Mouse (Mus musculus) myocyte (in vitro differentiated cells): Measurements from ENCODE around the gene Olfr1442. TPM values are rescaled to one million over a fixed set of nuclear protein-coding genes. Genes with fewer than 3 reads are reported as not detected.
"Not testable (repeated sequence)": the region's sequence is repeated elsewhere in the genome, so short reads cannot be mapped to it uniquely, and the experiment has no call there.

Source experiments
- H3K27me3 ChIP-seq: one replicate; pipeline ENCODE4 v1.6.1; 2011; ENCODE audit not compliant: control insufficient read depth, insufficient read depth, insufficient read length
- H3K36me3 ChIP-seq: one replicate; pipeline ENCODE4 v1.6.1; 2011; ENCODE audit not compliant: control insufficient read depth, insufficient read depth
- H3K4me2 ChIP-seq: one replicate; pipeline ENCODE4 v1.6.1; 2011; ENCODE audit warnings: low read depth, control low read depth
- H3K4me3 ChIP-seq: one replicate; pipeline ENCODE4 v1.5.1; 2011; ENCODE audit warnings: mild to moderate bottlenecking, control low read depth, moderate library complexity
- H3K79me2 ChIP-seq: one replicate; pipeline ENCODE4 v1.6.1; 2011; ENCODE audit not compliant: control insufficient read depth, insufficient read depth
- H3ac ChIP-seq: one replicate; pipeline ENCODE4 v1.6.1; 2011; ENCODE audit not compliant: control insufficient read depth, insufficient read length
- CEBPB ChIP-seq: IDR thresholded peaks from 2 replicates; pipeline ENCODE4 v1.6.1; 2011; ENCODE audit warnings: mild to moderate bottlenecking, moderate library complexity; ENCODE audit not compliant: poor library complexity, insufficient read depth, severe bottlenecking
- E2F4 ChIP-seq: IDR thresholded peaks from one replicate; pipeline ENCODE4 v1.6.1; 2011; ENCODE audit warnings: mild to moderate bottlenecking, control low read depth, moderate library complexity; ENCODE audit not compliant: insufficient read depth
- MAX ChIP-seq: IDR thresholded peaks from one replicate; pipeline ENCODE4 v1.6.1; 2011; ENCODE audit warnings: low read depth, mild to moderate bottlenecking, control low read depth
- MYOD1 ChIP-seq, 3 experiments: IDR thresholded peaks; one replicate each; pipeline ENCODE4 v1.6.1; 2011; ENCODE audit warnings: control low read depth in 2 of 3, low read depth in 2 of 3, mild to moderate bottlenecking in 2 of 3, moderate library complexity in 1 of 3; ENCODE audit not compliant: insufficient read length in 2 of 3, control insufficient read depth in 1 of 3
- MYOG ChIP-seq, 3 experiments: IDR thresholded peaks; one replicate each; pipeline ENCODE4 v1.6.1; 2011; ENCODE audit warnings: control low read depth in 2 of 3, low read depth in 2 of 3, mild to moderate bottlenecking in 2 of 3; ENCODE audit not compliant: insufficient read length in 2 of 3, control insufficient read depth in 1 of 3, insufficient read depth in 1 of 3
- POLR2A ChIP-seq: IDR thresholded peaks from one replicate; pipeline ENCODE4 v1.6.1; 2011; ENCODE audit warnings: low read depth, mild to moderate bottlenecking, control low read depth, moderate library complexity; ENCODE audit not compliant: insufficient read length
- POLR2AphosphoS2 ChIP-seq: IDR thresholded peaks from one replicate; pipeline ENCODE4 v1.6.1; 2011; ENCODE audit warnings: low read depth, control low read depth; ENCODE audit not compliant: insufficient read length
- REST ChIP-seq: IDR thresholded peaks from one replicate; pipeline ENCODE4 v1.6.1; 2011; ENCODE audit warnings: mild to moderate bottlenecking, control low read depth, moderate library complexity; ENCODE audit not compliant: insufficient read depth, insufficient read length
- SRF ChIP-seq: IDR thresholded peaks from one replicate; pipeline ENCODE4 v1.6.1; 2011; ENCODE audit warnings: low read depth; ENCODE audit not compliant: control insufficient read depth, insufficient read length
- TCF12 ChIP-seq: IDR thresholded peaks from one replicate; pipeline ENCODE4 v1.6.1; 2011; ENCODE audit warnings: mild to moderate bottlenecking, control low read depth; ENCODE audit not compliant: poor library complexity, insufficient read depth, severe bottlenecking
- TCF3 ChIP-seq: IDR thresholded peaks from one replicate; pipeline ENCODE4 v1.6.1; 2011; ENCODE audit warnings: low read depth, control low read depth; ENCODE audit not compliant: insufficient read length
- USF1 ChIP-seq: IDR thresholded peaks from one replicate; pipeline ENCODE4 v1.6.1; 2011; ENCODE audit warnings: low read depth, mild to moderate bottlenecking, control low read depth, moderate library complexity
- polyA plus RNA-seq: library from polyadenylated mRNA; unstranded; fragments of >200 nt; fragmentation: generic; extraction: Trizol; gene quantifications from one replicate; pipeline ENCODE4 v1.2.1, GENCODE M21; 2012; ENCODE audit warnings: missing spikeins

The Olfr1442 gene
- polyA plus RNA-seq, 1 experiment, result not detected

DNA sequence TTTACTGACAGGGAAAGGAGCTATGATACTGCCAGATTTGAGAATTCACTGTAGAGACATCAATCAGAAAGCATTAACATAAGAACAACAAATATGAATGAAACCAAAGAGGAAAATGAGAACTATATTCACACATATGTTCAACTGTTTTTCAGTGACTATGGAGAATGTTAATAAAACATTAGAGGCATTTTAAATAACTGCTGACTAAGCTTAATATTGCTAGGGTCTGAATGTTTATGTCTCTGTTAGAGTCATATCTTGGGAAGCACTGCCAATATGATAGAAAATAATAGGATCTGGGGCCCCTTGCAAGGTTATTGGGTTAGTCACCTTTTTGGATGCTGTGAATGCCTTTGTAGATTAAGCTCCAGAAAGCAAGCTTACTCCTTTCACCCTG is 38.7 kb downstream of the Olfr1442 start:
- H3K79me2 ChIP-seq, result no peaks in the 10 kb centered on the region
- H3K4me2 ChIP-seq, result no peak overlapping the region
- no peak for TF ChIP-seq MAX
- no peak for TF ChIP-seq TCF3
- TF ChIP-seq TCF12, result no peak
- TF ChIP-seq POLR2AphosphoS2, result no peak
- TF ChIP-seq CEBPB, result no peak
- no peak for TF ChIP-seq MYOD1 (IDR thresholded peaks at IDR 0.05; ENCODE audit: control insufficient read depth in 1 of 3, insufficient read length in 2 of 3, low read depth in 2 of 3)
- no peak for TF ChIP-seq REST
- TF ChIP-seq POLR2A, result no peak
- no peak for TF ChIP-seq MYOG (IDR thresholded peaks at IDR 0.05; ENCODE audit: control insufficient read depth in 1 of 3, insufficient read depth in 1 of 3, insufficient read length in 2 of 3, low read depth in 2 of 3)
- no peak for TF ChIP-seq USF1
- TF ChIP-seq SRF, result no peak
- no peak for TF ChIP-seq E2F4
- no peaks in the 10 kb centered on the region for H3K27me3 ChIP-seq
- no peaks in the 10 kb centered on the region for H3K36me3 ChIP-seq
- H3ac ChIP-seq, result no peak overlapping the region
- no peak overlapping the region for H3K4me3 ChIP-seq

DNA sequence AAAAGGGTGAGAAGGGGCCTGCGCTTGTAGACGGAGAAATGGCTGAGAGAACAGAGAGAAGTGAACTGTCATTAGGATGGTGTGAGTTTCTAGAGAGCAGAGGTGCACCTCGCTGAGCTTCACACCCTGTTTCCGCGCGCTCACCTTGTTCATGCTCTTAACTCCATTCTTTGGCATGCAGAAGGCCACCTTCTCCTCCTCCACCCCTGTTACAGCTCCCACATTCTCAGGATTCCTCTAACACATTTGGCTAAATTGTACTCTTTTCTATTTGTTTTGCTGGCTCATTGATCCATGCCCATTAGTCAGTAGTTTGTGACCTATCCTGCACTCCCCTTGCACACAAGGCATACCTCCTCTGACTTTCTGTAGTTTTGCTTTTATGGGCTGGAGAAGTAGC is 49.0 kb downstream of the Olfr1442 start:
- no peak overlapping the region for H3K4me3 ChIP-seq
- TF ChIP-seq REST (no peak), MYOG (IDR thresholded peaks at IDR 0.05; ENCODE audit: control insufficient read depth in 1 of 3, insufficient read depth in 1 of 3, insufficient read length in 2 of 3, low read depth in 2 of 3) (no peak), MAX (no peak), SRF (no peak), E2F4 (no peak), TCF3 (no peak), POLR2A (no peak), USF1 (no peak), MYOD1 (IDR thresholded peaks at IDR 0.05; ENCODE audit: control insufficient read depth in 1 of 3, insufficient read length in 2 of 3, low read depth in 2 of 3) (no peak), CEBPB (no peak), TCF12 (no peak), POLR2AphosphoS2 (no peak)
- no peaks in the 10 kb centered on the region for H3K36me3 ChIP-seq
- no peaks in the 10 kb centered on the region for H3K27me3 ChIP-seq
- H3ac ChIP-seq, result no peak overlapping the region
- H3K4me2 ChIP-seq, result no peak overlapping the region
- no peaks in the 10 kb centered on the region for H3K79me2 ChIP-seq

DNA sequence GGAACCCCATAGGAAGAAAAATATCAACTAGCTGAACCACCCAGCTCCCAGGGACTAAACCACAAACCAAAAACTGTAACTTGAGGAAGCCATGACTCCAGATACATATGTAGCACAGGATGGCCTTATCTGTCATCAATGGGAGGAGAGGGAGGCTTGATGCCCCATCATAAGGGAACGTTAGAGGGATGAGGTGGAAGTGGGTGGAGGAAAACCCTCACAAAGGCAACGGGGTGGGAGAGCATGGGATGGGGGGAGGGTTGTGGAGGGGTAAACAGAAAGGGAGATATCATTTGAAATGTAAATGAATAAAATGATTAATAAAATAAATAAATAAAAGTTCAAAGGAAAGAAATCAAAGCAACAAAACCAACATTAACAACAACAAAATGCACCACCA is 50.2 kb downstream of the Olfr1442 start:
- TF ChIP-seq TCF3 (no peak), MAX (no peak), REST (no peak), POLR2A (no peak), E2F4 (no peak), CEBPB (no peak), TCF12 (no peak), MYOG (IDR thresholded peaks at IDR 0.05; ENCODE audit: control insufficient read depth in 1 of 3, insufficient read depth in 1 of 3, insufficient read length in 2 of 3, low read depth in 2 of 3) (no peak), SRF (no peak), MYOD1 (IDR thresholded peaks at IDR 0.05; ENCODE audit: control insufficient read depth in 1 of 3, insufficient read length in 2 of 3, low read depth in 2 of 3) (no peak), POLR2AphosphoS2 (no peak), USF1 (no peak)
- H3K4me3 ChIP-seq, result no peak overlapping the region
- no peaks in the 10 kb centered on the region for H3K79me2 ChIP-seq
- no peak overlapping the region for H3K4me2 ChIP-seq
- H3K36me3 ChIP-seq, result no peaks in the 10 kb centered on the region
- no peak overlapping the region for H3ac ChIP-seq
- no peaks in the 10 kb centered on the region for H3K27me3 ChIP-seq

DNA sequence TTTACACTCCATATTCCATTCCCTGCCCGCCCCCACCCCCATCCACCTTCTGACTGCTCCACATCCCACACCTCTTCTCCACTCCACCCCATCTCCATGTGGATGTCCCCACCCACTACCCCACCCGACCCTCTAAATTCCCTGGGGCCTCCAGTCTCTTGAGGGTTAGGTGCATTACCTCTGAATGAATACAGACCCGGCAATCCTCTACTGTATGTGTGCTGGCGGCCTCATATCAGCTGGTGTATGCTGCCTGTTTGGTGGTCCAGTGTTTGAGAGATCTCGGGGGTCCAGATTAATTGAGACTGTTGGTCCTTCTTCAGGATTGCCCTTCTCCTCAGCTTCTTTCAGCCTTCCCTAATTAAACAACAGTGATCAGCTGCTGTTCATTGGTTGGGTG is 50.7 kb downstream of the Olfr1442 start:
- not testable (repeated sequence) for H3K79me2 ChIP-seq, H3K27me3 ChIP-seq, H3K4me3 ChIP-seq, H3K4me2 ChIP-seq, H3K36me3 ChIP-seq, H3ac ChIP-seq

DNA sequence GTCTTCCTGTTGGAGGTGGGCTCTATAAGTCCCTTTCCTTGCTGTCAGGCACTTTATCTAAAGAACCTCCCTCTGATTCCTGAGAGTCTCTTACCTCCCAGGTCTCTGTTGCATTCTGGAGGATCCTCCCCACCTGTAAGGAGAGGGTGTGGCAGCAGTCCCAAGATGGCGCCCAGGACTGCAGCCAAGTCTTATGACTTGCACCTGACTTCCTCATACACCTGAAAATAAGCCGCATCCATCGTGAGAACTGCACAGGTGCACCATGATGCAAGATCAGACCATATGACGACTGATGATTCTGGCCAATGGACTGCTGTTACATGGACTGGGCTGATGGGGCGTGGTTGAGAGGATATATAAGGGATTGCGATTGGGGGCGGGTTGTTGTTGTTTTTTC is 51.4 kb downstream of the Olfr1442 start:
- not testable (repeated sequence) for H3K27me3 ChIP-seq, H3K36me3 ChIP-seq, H3K4me3 ChIP-seq, H3ac ChIP-seq, H3K79me2 ChIP-seq, H3K4me2 ChIP-seq

DNA sequence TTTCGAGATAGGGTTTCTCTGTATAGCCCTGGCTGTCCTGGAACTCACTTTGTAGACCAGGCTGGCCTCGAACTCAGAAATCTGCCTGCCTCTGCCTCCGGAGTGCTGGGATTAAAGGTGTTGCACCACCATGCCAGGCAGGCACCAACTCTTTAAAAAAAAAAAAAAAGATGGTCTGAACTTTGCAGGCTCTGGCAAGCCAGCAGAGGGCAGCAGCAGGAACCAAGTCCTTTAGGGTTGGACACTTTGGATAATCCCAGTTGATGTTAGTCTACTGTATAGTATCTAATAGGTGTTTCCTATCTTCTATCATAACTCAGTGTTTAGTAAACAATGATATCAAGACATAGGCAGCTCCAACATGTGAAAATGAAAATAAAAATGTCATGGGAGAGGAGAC is 52.1 kb downstream of the Olfr1442 start:
- Histone ChIP-seq H3K36me3 (no peaks in the 10 kb centered on the region), H3K4me2 (no peak overlapping the region), H3ac (no peak overlapping the region), H3K4me3 (no peak overlapping the region), H3K79me2 (no peaks in the 10 kb centered on the region), H3K27me3 (no peaks in the 10 kb centered on the region)
- TF ChIP-seq USF1, result no peak
- TF ChIP-seq MYOD1 (IDR thresholded peaks at IDR 0.05; ENCODE audit: control insufficient read depth in 1 of 3, insufficient read length in 2 of 3, low read depth in 2 of 3), result no peak
- no peak for TF ChIP-seq POLR2AphosphoS2
- no peak for TF ChIP-seq TCF3
- TF ChIP-seq CEBPB, result no peak
- no peak for TF ChIP-seq MAX
- TF ChIP-seq MYOG (IDR thresholded peaks at IDR 0.05; ENCODE audit: control insufficient read depth in 1 of 3, insufficient read depth in 1 of 3, insufficient read length in 2 of 3, low read depth in 2 of 3), result no peak
- TF ChIP-seq SRF, result no peak
- TF ChIP-seq TCF12, result no peak
- no peak for TF ChIP-seq REST
- no peak for TF ChIP-seq E2F4
- TF ChIP-seq POLR2A, result no peak
